Mouse (Mus musculus) cerebellum, adult 8-10 months (tissue): ENCODE measurements around the gene Strn4.

Experiments used
- DNase-seq: peaks from one replicate; pipeline ENCODE4 v3.0.0; 2022

Gene Strn4

DNA sequence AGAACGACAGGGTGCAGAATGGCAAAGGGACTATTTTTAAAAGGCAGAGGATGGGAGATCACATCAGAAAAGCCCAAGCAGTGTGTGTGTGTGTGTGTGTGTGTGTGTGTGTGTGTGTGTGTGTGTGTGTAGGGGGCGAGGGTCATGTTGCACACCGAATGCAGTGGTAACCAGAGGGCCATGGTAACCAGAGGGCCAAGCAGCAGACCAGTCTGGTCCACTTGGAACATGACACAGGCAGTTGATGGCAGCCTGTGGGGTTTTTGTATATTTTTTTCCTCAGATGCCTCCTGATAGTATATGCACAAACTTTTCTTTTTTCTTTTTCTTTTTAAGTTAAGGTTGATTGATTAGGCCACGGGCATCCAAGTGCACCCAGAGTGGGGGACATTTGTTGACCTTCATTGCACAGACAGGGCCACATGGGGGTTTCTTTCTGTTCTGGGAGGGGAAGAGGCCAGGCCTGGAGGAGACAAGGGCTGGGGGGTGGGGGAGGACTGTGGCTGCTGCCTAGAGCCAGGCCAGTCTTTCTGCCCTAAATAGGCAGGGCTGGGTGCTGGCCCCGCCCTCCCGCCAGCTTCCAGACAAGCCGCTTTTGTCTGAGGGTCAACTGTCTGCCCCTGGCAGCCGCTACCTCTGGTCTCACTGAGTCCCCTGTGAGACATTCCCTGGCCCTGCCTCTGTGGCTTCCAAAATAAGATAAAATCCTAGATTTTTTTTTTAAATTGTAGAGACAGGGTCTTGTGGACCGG, 64.3 kb downstream of the Strn4 start:
- no peak for DNase-seq

DNA sequence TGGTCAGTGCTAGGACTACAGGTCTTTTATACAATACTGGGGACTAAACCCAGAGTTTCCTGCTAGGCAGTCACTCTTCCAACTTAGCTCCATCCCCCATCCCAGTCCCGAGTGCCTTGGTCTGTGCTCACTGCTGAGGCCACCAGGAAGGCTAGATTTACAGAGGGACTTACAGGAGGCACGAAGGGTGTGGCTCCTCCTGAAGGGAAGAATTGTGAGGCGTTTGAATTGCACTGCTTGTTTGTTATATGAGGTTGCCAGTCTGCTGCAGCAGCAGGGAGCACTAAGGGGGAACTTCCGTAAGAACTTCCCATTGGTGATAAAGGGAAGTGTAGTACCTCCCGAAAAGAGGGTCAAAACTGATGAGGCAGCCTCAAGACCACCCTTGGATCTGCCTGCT, 64.9 kb downstream of the Strn4 start:
- no peak for DNase-seq

DNA sequence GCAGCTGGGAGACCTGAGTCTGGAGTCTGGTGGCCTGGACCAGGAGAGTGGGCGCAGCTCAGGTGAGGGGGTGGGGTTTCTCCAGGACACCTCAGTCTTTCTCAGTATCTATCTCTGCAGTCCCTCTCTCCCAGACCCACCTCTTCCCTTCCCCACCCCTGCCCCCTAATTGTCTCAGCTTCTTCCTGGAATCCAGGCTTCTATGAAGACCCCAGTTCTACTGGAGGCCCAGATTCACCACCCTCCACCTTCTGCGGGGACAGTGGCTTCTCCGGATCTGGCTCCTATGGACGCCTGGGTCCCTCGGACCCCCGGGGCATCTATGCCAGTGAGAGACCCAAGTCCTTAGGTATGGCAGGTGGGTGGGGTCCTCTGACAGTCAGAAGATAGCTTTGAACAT, 67.5 kb downstream of the Strn4 start:
- no peak for DNase-seq

DNA sequence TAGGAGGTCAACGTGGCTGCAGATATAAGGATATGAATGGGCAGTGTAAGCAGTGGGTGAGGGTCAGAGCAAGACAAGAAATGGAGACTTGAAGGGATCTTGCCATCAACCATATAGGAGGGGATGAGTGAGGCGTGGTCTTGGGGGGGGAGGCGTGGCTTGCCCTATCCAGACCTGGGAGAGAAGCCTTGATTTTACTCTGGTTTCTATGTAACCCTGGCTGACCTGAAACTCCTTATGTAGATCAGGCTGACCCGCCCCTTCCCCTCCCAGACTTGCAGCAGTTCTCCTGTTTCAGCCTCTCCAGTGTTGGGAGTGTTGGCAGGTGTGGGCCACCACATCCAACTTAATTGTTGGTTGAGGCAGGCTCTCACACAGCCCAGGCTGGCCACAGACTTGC, 68.6 kb downstream of the Strn4 start:
- no peak for DNase-seq

DNA sequence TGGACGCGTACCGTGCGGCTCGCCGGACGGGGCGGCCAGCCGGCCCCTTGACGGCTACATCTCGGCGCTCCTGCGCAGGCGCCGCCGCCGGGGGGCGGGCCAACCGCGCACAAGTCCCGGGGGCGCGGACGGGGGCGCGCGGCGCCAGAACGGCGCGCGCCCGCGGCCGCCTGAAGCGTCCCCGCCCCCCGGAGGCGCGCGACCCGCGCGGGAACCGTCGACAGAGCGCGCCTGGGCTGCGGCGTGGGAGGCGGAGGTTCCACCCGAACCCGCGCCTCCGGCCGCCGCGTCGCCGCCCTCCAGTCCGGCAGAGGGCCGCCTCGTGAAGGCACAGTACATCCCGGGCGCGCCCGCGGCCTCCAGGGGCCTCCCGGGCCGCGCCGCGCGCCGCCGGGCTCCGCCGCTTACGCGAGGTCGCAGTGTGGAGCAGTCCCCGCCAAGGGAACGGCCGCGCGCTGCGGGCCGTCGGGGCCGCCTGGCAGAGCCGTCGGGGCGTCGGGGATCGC, 69.6 kb downstream of the Strn4 start:
- no peak for DNase-seq

DNA sequence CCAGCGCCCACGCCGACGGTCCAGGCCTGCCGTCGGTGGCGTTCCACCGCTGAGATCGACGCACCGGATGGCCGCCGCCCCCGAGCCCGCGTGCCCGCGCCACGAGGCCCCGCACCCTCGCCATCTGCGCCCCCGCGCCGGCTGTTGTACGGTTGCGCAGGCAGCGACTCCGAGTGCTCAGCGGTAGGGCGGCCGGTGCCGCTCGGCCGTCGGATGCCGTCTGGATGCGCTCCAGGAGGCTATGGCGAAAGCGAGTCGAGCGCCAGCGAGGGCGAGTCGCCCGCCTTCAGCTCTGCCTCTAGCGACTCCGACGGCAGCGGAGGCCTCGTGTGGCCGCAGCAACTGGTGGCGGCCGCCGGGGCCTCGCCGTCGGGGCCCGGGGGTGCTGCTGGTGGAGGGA, 70.2 kb downstream of the Strn4 start:
- no peak for DNase-seq
